Mouse (Mus musculus) bone marrow macrophage, adult 2 months (primary cell): ENCODE measurements around the gene Kynu.

Experiments
- CTCF ChIP-seq: IDR thresholded peaks from 2 replicates; pipeline ENCODE4 v1.5.1; 2012; ENCODE audit warnings: low read depth, mild to moderate bottlenecking, low read length, moderate library complexity
- POLR2A ChIP-seq: IDR thresholded peaks from 2 replicates; pipeline ENCODE4 v1.6.1; 2012; ENCODE audit warnings: mild to moderate bottlenecking, low read depth, low read length, borderline replicate concordance

DNA sequence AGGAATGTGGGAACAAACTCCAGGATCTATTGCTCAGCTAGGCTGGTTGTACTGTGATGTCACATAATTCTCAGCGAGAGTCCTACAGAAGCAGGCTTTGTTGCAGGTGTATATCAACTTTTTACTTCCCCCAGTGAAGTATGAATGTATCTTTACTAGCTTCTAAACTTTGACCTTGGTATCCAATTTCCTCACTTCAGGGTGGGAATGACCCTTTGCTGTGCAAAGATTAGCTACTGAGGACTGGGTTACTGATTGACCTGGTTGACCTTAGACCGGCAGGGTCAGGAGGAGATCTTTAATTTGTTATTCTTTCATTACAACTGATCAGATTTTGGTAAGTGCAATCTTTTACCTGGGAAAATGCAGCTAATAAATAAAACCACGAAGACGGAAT, 758 bp downstream of the Kynu start:
- no peak for TF ChIP-seq POLR2A
- TF ChIP-seq CTCF: no peak
